Mouse (Mus musculus) ES-E14 (cell line): ENCODE measurements around the gene Mlh3. TPM values are rescaled to one million over a fixed set of nuclear protein-coding genes. Genes with fewer than 3 reads are reported as not detected.

Experiments used
- DNase-seq: peaks from one replicate; pipeline ENCODE4 v3.0.0-alpha.2; 2013; ENCODE audit warnings: low read depth, low spot score
- H3K27ac ChIP-seq: 2 replicates; pipeline ENCODE4 v1.5.1; 2012; ENCODE audit warnings: low read depth, mild to moderate bottlenecking, low read length, moderate library complexity, mixed read lengths; ENCODE audit not compliant: poor library complexity, insufficient read depth, severe bottlenecking
- H3K36me3 ChIP-seq: 2 replicates; pipeline ENCODE4 v1.6.1; 2012; ENCODE audit warnings: mild to moderate bottlenecking, low read length, moderate library complexity, mixed read lengths; ENCODE audit not compliant: control insufficient read depth, poor library complexity, insufficient read depth, severe bottlenecking
- H3K4me1 ChIP-seq, 2 experiments: fragments of 150-350 bp in 1 of 2; sonication (generic) in 1 of 2; 2 replicates each; pipeline ENCODE4 v1.6.1; 2012; ENCODE audit warnings: low read length in 2 of 2, mild to moderate bottlenecking in 1 of 2, mixed read lengths in 1 of 2; ENCODE audit not compliant: control insufficient read depth in 2 of 2, insufficient read depth in 2 of 2, poor library complexity in 1 of 2
- H3K4me3 ChIP-seq, 2 experiments: fragments of 150-350 bp in 1 of 2; sonication (generic) in 1 of 2; 2 replicates each; pipeline ENCODE4 v1.5.1; 2012; ENCODE audit warnings: low read length in 2 of 2, low read depth in 1 of 2, mild to moderate bottlenecking in 1 of 2, mixed read lengths in 1 of 2; ENCODE audit not compliant: insufficient read depth in 1 of 2, poor library complexity in 1 of 2, severe bottlenecking in 1 of 2
- H3K9ac ChIP-seq: 2 replicates; pipeline ENCODE4 v1.6.1; 2012; ENCODE audit warnings: low read depth, mild to moderate bottlenecking, low read length, mixed read lengths; ENCODE audit not compliant: poor library complexity, insufficient read depth, severe bottlenecking
- H3K9me3 ChIP-seq: fragments of 150-350 bp; sonication (generic); 2 replicates; pipeline ENCODE4 v1.6.1; 2012; ENCODE audit warnings: low read depth, mild to moderate bottlenecking, low read length; ENCODE audit not compliant: control insufficient read depth, insufficient read depth
- CHD2 ChIP-seq: IDR thresholded peaks from 2 replicates; pipeline ENCODE4 v1.6.1; 2014; ENCODE audit warnings: mild to moderate bottlenecking, low read depth, low read length, inconsistent platforms
- HCFC1 ChIP-seq: IDR thresholded peaks from 2 replicates; pipeline ENCODE4 v1.6.1; 2012; ENCODE audit warnings: low read length, inconsistent platforms, borderline replicate concordance; ENCODE audit not compliant: insufficient read depth
- MAFK ChIP-seq: IDR thresholded peaks from 2 replicates; pipeline ENCODE4 v1.6.1; 2014; ENCODE audit warnings: mild to moderate bottlenecking, low read depth, low read length, inconsistent platforms; ENCODE audit not compliant: insufficient read depth
- ZC3H11A ChIP-seq: IDR thresholded peaks from 2 replicates; pipeline ENCODE4 v1.6.1; 2012; ENCODE audit warnings: low read depth, mild to moderate bottlenecking, inconsistent platforms, low read length, borderline replicate concordance
- ZNF384 ChIP-seq: IDR thresholded peaks from 2 replicates; pipeline ENCODE4 v1.6.1; 2012; ENCODE audit warnings: low read depth, low read length, inconsistent platforms
- in situ Hi-C, 2 experiments: fragments of 600-800 bp; cut with MboI; formaldehyde crosslinking; loops; one replicate each; pipeline ENCODE4 v1.15.1; 2025; ENCODE audit warnings: low sequenced_read_pairs in 2 of 2, inconsistent platforms in 1 of 2; ENCODE audit not compliant: unreplicated experiment in 2 of 2
- total RNA-seq: library from RNA; depleted of rRNA; stranded (reverse); fragments of 300-350 nt; gene quantifications from 2 replicates; pipeline ENCODE4 v1.2.3, GENCODE M21; 2012

Mlh3 gene
- total RNA-seq, 1 experiment: 13.1 TPM

- H3K4me1 ChIP-seq: peaks cover 3 to 14% of the 10 kb centered on the region in 2 experiments; a peak in 1 of 4 replicates
- H3K4me3 ChIP-seq: no peak overlapping the region
- no peaks in the 10 kb centered on the region for H3K9me3 ChIP-seq
- H3K36me3 ChIP-seq: no peaks in the 10 kb centered on the region
- in situ Hi-C loops: no loop called here
- H3K27ac ChIP-seq: no peak overlapping the region
- DNase-seq: no peak
- no peak overlapping the region for H3K9ac ChIP-seq
- TF ChIP-seq CHD2: no peak
- no peak for TF ChIP-seq HCFC1
- TF ChIP-seq ZNF384: no peak
- TF ChIP-seq MAFK: no peak
- no peak for TF ChIP-seq ZC3H11A
Observed at GRCm38 (mm10) chr12:85196191-85196590, 74.2 kb downstream of the Mlh3 start.

GRCm38 (mm10) chr12:85195086-85195485 is 75.3 kb downstream of the Mlh3 start:
- peaks cover 3 to 7% of the 10 kb centered on the region in 2 experiments; a peak in 2 of 4 replicates for H3K4me1 ChIP-seq
- no peak overlapping the region for H3K9ac ChIP-seq
- H3K4me3 ChIP-seq: no peak overlapping the region
- no peak overlapping the region for H3K27ac ChIP-seq
- in situ Hi-C loops: no loop called here
- no peak for DNase-seq
- no peaks in the 10 kb centered on the region for H3K9me3 ChIP-seq
- TF ChIP-seq HCFC1 (no peak), ZC3H11A (no peak), CHD2 (no peak), ZNF384 (no peak), MAFK (no peak)
- no peaks in the 10 kb centered on the region for H3K36me3 ChIP-seq

GRCm38 (mm10) chr12:85194623-85195018 is 75.8 kb downstream of the Mlh3 start:
- no peak overlapping the region for H3K9ac ChIP-seq
- TF ChIP-seq ZC3H11A (no peak), ZNF384 (no peak), MAFK (no peak), HCFC1 (no peak), CHD2 (no peak)
- H3K36me3 ChIP-seq: no peaks in the 10 kb centered on the region
- H3K4me3 ChIP-seq: no peak overlapping the region
- no peak for DNase-seq
- H3K9me3 ChIP-seq: no peaks in the 10 kb centered on the region
- no peak overlapping the region for H3K27ac ChIP-seq
- in situ Hi-C loops: no loop called here
- H3K4me1 ChIP-seq: peaks cover 4 to 7% of the 10 kb centered on the region in 2 experiments; a peak in 2 of 4 replicates

- in situ Hi-C loops: no loop called here
- H3K9ac ChIP-seq: no peak overlapping the region
Observed at GRCm38 (mm10) chr12:85193923-85194622, 76.3 kb downstream of the Mlh3 start.

More at GRCm38 (mm10) chr12:85193923-85194622, 76.3 kb downstream of the Mlh3 start:
- Histone ChIP-seq H3K4me1 (peaks cover 4 to 7% of the 10 kb centered on the region in 2 experiments; a peak in 2 of 4 replicates), H3K4me3 (no peak overlapping the region), H3K27ac (no peak overlapping the region), H3K36me3 (no peaks in the 10 kb centered on the region), H3K9me3 (no peaks in the 10 kb centered on the region)
- DNase-seq: no peak
- TF ChIP-seq HCFC1 (no peak), CHD2 (no peak), ZC3H11A (no peak), ZNF384 (no peak), MAFK (no peak)
